Mouse (Mus musculus) small intestine, adult 2 months (tissue): ENCODE results near the gene Rreb1. TPM values are rescaled to one million over a fixed set of nuclear protein-coding genes. Genes with fewer than 3 reads are reported as not detected.

ENCODE experiments used
- H3K27ac ChIP-seq: fragments of 200-500 bp; 2 replicates; pipeline ENCODE4 v1.5.1; 2012; ENCODE audit warnings: low read depth, low read length, control low read depth, inconsistent platforms; ENCODE audit not compliant: insufficient read depth
- H3K27me3 ChIP-seq: fragments of 200-500 bp; 2 replicates; pipeline ENCODE4 v1.6.1; 2012; ENCODE audit warnings: mild to moderate bottlenecking, moderate library complexity, low read length, inconsistent platforms; ENCODE audit not compliant: control insufficient read depth, insufficient read depth
- H3K36me3 ChIP-seq: fragments of 200-500 bp; 2 replicates; pipeline ENCODE4 v1.6.1; 2012; ENCODE audit warnings: mild to moderate bottlenecking, low read length, control low read depth, inconsistent platforms; ENCODE audit not compliant: control insufficient read depth, insufficient read depth
- H3K4me1 ChIP-seq: fragments of 200-500 bp; 2 replicates; pipeline ENCODE4 v1.6.1; 2012; ENCODE audit warnings: low read length, inconsistent platforms, mixed read lengths; ENCODE audit not compliant: control insufficient read depth, insufficient read depth, insufficient read length
- H3K4me3 ChIP-seq: fragments of 200-500 bp; 2 replicates; pipeline ENCODE4 v1.5.1; 2012; ENCODE audit warnings: low read depth, mild to moderate bottlenecking, control low read depth, inconsistent platforms, low read length, moderate library complexity
- CTCF ChIP-seq: fragments of 200-500 bp; IDR thresholded peaks from 2 replicates; pipeline ENCODE4 v1.5.1; 2012; ENCODE audit warnings: low read depth, mild to moderate bottlenecking, control low read depth, inconsistent platforms, low read length, moderate library complexity, mixed read lengths; ENCODE audit not compliant: insufficient replicate concordance, insufficient read length; ENCODE audit errors: extremely low read depth
- POLR2A ChIP-seq: fragments of 200-500 bp; IDR thresholded peaks from 2 replicates; pipeline ENCODE4 v1.6.1; 2012; ENCODE audit warnings: low read depth, mild to moderate bottlenecking, control low read depth, inconsistent platforms, low read length, moderate library complexity
- WGBS: fragments of 180-500 bp; shearing (Covaris S2); methylation state at CpG from one replicate; pipeline ENCODE4 v1.1.7; 2018; 5-methylcytosine and 5-hydroxymethylcytosine counted together
- polyA plus RNA-seq: library from polyadenylated mRNA; depleted of rRNA; stranded (reverse); fragments of >200 nt; gene quantifications from 2 replicates; pipeline ENCODE4 v1.2.3, GENCODE M21; 2012

Rreb1 gene
- polyA plus RNA-seq, 1 experiment = 28.2 TPM

- Histone ChIP-seq H3K27me3 (no peaks in the 10 kb centered on the region), H3K27ac (no peak overlapping the region), H3K4me3 (no peak overlapping the region), H3K4me1 (peaks cover 8% of the 10 kb centered on the region), H3K36me3 (no peaks in the 10 kb centered on the region)
- TF ChIP-seq POLR2A (no peak), CTCF (no peak)
- 77% methylated on average over 10 of the region's 10 CpGs for WGBS
These were observed 189.4 kb downstream of the Rreb1 start for GRCm38 (mm10) chr13:37967565-37967964.

GRCm38 (mm10) chr13:37969337-37969736 lies 191.1 kb downstream of the Rreb1 start:
- Histone ChIP-seq H3K27ac (no peak overlapping the region), H3K4me3 (no peak overlapping the region), H3K27me3 (no peaks in the 10 kb centered on the region), H3K4me1 (peaks cover 8% of the 10 kb centered on the region), H3K36me3 (no peaks in the 10 kb centered on the region)
- WGBS = 8% methylated on average over 14 of the region's 14 CpGs
- TF ChIP-seq CTCF (peak; percentile 97), POLR2A (no peak)

- no peak overlapping the region for H3K4me3 ChIP-seq
- no peaks in the 10 kb centered on the region; the same call in 1 of the 2 replicates for H3K36me3 ChIP-seq
- H3K27me3 ChIP-seq = no peaks in the 10 kb centered on the region
- TF ChIP-seq POLR2A (no peak), CTCF (no peak)
- H3K4me1 ChIP-seq = peaks cover 8% of the 10 kb centered on the region
- WGBS = 75% methylated on average over 8 of the region's 8 CpGs
- no peak overlapping the region for H3K27ac ChIP-seq
These were observed 191.8 kb downstream of the Rreb1 start for GRCm38 (mm10) chr13:37969988-37970387.

- no peak overlapping the region for H3K27ac ChIP-seq
These were observed 192.8 kb downstream of the Rreb1 start for GRCm38 (mm10) chr13:37970887-37971530.

GRCm38 (mm10) chr13:37974036-37974435 lies 195.8 kb downstream of the Rreb1 start:
- H3K27me3 ChIP-seq = no peaks in the 10 kb centered on the region
- H3K36me3 ChIP-seq = peaks cover 26% of the 10 kb centered on the region
- WGBS = 87% methylated on average over 6 of the region's 6 CpGs
- no peak for TF ChIP-seq CTCF
- TF ChIP-seq POLR2A = no peak
- peaks cover 4% of the 10 kb centered on the region; the same call in 1 of the 2 replicates for H3K4me1 ChIP-seq
- H3K4me3 ChIP-seq = no peak overlapping the region
- H3K27ac ChIP-seq = no peak overlapping the region

More at GRCm38 (mm10) chr13:37970887-37971530, 192.8 kb downstream of the Rreb1 start:
- Histone ChIP-seq H3K4me3 (no peak overlapping the region), H3K27me3 (no peaks in the 10 kb centered on the region), H3K4me1 (peaks cover 8% of the 10 kb centered on the region), H3K36me3 (peaks cover 4% of the 10 kb centered on the region; the same call in 1 of the 2 replicates)
- WGBS = 47% methylated on average over 11 of the region's 11 CpGs
- TF ChIP-seq POLR2A (no peak), CTCF (peak; percentile 22; the same call in 1 of the 2 replicates)

- no peak overlapping the region for H3K27ac ChIP-seq
- H3K36me3 ChIP-seq = peaks cover 33% of the 10 kb centered on the region
- no peak overlapping the region for H3K4me3 ChIP-seq
- no peaks in the 10 kb centered on the region for H3K27me3 ChIP-seq
- WGBS = 84% methylated on average over 5 of the region's 5 CpGs
- peaks cover 4% of the 10 kb centered on the region; the same call in 1 of the 2 replicates for H3K4me1 ChIP-seq
- TF ChIP-seq POLR2A = no peak
- TF ChIP-seq CTCF = no peak
These were observed 196.5 kb downstream of the Rreb1 start for GRCm38 (mm10) chr13:37974731-37975130.

- no peaks in the 10 kb centered on the region for H3K4me1 ChIP-seq
- peaks cover 65% of the 10 kb centered on the region for H3K36me3 ChIP-seq
- H3K27ac ChIP-seq = no peak overlapping the region
- H3K4me3 ChIP-seq = no peak overlapping the region
- TF ChIP-seq CTCF (no peak), POLR2A (no peak)
- H3K27me3 ChIP-seq = no peaks in the 10 kb centered on the region
- 91% methylated on average over 12 of the region's 12 CpGs for WGBS
These were observed 201.3 kb downstream of the Rreb1 start for GRCm38 (mm10) chr13:37979506-37979905.
